Mouse (Mus musculus) ES-E14 (cell line): ENCODE measurements around the gene H2-Q10. TPM values are rescaled to one million over a fixed set of nuclear protein-coding genes. Genes with fewer than 3 reads are reported as not detected.
"Not testable (repeated sequence)": the region's sequence is repeated elsewhere in the genome, so short reads cannot be mapped to it uniquely, and the experiment has no call there.

ENCODE experiments used
- DNase-seq: peaks from one replicate; pipeline ENCODE4 v3.0.0-alpha.2; 2013; ENCODE audit warnings: low read depth, low spot score
- H3K27ac ChIP-seq: 2 replicates; pipeline ENCODE4 v1.5.1; 2012; ENCODE audit warnings: low read depth, mild to moderate bottlenecking, low read length, moderate library complexity, mixed read lengths; ENCODE audit not compliant: poor library complexity, insufficient read depth, severe bottlenecking
- H3K36me3 ChIP-seq: 2 replicates; pipeline ENCODE4 v1.6.1; 2012; ENCODE audit warnings: mild to moderate bottlenecking, low read length, moderate library complexity, mixed read lengths; ENCODE audit not compliant: control insufficient read depth, poor library complexity, insufficient read depth, severe bottlenecking
- H3K4me1 ChIP-seq, 2 experiments: fragments of 150-350 bp in 1 of 2; sonication (generic) in 1 of 2; 2 replicates each; pipeline ENCODE4 v1.6.1; 2012; ENCODE audit warnings: low read length in 2 of 2, mild to moderate bottlenecking in 1 of 2, mixed read lengths in 1 of 2; ENCODE audit not compliant: control insufficient read depth in 2 of 2, insufficient read depth in 2 of 2, poor library complexity in 1 of 2
- H3K4me3 ChIP-seq, 2 experiments: fragments of 150-350 bp in 1 of 2; sonication (generic) in 1 of 2; 2 replicates each; pipeline ENCODE4 v1.5.1; 2012; ENCODE audit warnings: low read length in 2 of 2, low read depth in 1 of 2, mild to moderate bottlenecking in 1 of 2, mixed read lengths in 1 of 2; ENCODE audit not compliant: insufficient read depth in 1 of 2, poor library complexity in 1 of 2, severe bottlenecking in 1 of 2
- H3K9ac ChIP-seq: 2 replicates; pipeline ENCODE4 v1.6.1; 2012; ENCODE audit warnings: low read depth, mild to moderate bottlenecking, low read length, mixed read lengths; ENCODE audit not compliant: poor library complexity, insufficient read depth, severe bottlenecking
- H3K9me3 ChIP-seq: fragments of 150-350 bp; sonication (generic); 2 replicates; pipeline ENCODE4 v1.6.1; 2012; ENCODE audit warnings: low read depth, mild to moderate bottlenecking, low read length; ENCODE audit not compliant: control insufficient read depth, insufficient read depth
- CHD2 ChIP-seq: IDR thresholded peaks from 2 replicates; pipeline ENCODE4 v1.6.1; 2014; ENCODE audit warnings: mild to moderate bottlenecking, low read depth, low read length, inconsistent platforms
- HCFC1 ChIP-seq: IDR thresholded peaks from 2 replicates; pipeline ENCODE4 v1.6.1; 2012; ENCODE audit warnings: low read length, inconsistent platforms, borderline replicate concordance; ENCODE audit not compliant: insufficient read depth
- MAFK ChIP-seq: IDR thresholded peaks from 2 replicates; pipeline ENCODE4 v1.6.1; 2014; ENCODE audit warnings: mild to moderate bottlenecking, low read depth, low read length, inconsistent platforms; ENCODE audit not compliant: insufficient read depth
- ZC3H11A ChIP-seq: IDR thresholded peaks from 2 replicates; pipeline ENCODE4 v1.6.1; 2012; ENCODE audit warnings: low read depth, mild to moderate bottlenecking, inconsistent platforms, low read length, borderline replicate concordance
- ZNF384 ChIP-seq: IDR thresholded peaks from 2 replicates; pipeline ENCODE4 v1.6.1; 2012; ENCODE audit warnings: low read depth, low read length, inconsistent platforms
- in situ Hi-C, 2 experiments: fragments of 600-800 bp; cut with MboI; formaldehyde crosslinking; loops; one replicate each; pipeline ENCODE4 v1.15.1; 2025; ENCODE audit warnings: low sequenced_read_pairs in 2 of 2, inconsistent platforms in 1 of 2; ENCODE audit not compliant: unreplicated experiment in 2 of 2
- total RNA-seq: library from RNA; depleted of rRNA; stranded (reverse); fragments of 300-350 nt; gene quantifications from 2 replicates; pipeline ENCODE4 v1.2.3, GENCODE M21; 2012; rRNA removed

The H2-Q10 gene
- total RNA-seq: 2.1 and 3.1 TPM in 2 replicates

DNA sequence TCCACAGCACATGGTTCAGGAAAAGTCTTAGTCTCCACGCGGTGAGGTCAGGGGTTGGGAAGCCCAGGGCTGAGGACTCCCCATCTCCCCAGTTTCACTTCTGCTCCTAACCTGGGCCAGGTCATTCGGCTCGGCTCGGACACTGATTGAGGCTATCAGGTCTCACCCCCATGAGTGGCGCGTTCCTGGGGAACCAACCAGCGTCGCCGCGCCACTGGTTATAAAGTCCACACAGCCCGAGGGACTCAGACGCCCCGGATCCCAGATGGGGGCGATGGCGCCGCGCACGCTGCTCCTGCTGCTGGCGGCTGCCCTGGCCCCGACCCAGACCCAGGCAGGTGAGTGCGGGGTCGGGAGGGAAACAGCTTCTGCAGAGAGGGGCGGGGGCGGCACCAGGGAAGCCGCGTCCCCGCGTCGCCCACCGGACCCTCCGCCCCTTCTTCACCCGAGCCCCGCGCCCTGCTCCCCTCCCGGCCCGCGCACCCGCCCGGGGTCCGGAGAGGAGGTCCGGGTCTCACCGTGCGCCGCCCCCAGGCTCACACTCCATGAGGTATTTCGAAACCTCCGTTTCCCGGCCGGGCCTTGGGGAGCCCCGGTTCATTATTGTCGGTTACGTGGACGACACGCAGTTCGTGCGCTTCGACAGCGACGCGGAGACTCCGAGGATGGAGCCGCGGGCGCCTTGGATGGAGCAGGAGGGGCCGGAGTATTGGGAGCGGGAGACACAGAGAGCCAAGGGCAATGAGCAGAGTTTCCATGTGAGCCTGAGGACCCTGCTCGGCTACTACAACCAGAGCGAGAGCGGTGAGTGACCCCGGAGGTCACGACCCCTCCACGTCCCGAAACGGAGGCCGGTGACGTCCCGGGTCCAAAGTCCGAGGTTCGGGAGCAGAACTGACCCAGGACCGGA, at the start of gene H2-Q10:
H2-Q10 (plus strand) TSS at position 248 of the 910 bp plus-strand sequence.
- DNase-seq: no peak
- H3K9ac ChIP-seq: peak within 1 kb of the TSS; percentile 50
- H3K4me3 ChIP-seq: peak within 1 kb of the TSS; percentile 59 to 67
- TF ChIP-seq MAFK (no peak), HCFC1 (no peak), ZC3H11A (no peak), ZNF384 (no peak), CHD2 (no peak)
- in situ Hi-C loops: no loop called here
- no peak within 1 kb of the TSS for H3K27ac ChIP-seq
- H3K36me3 ChIP-seq: no peaks in the 10 kb centered on the region
- peaks cover 0 to 2% of the 10 kb centered on the region in 2 experiments; a peak in 1 of 4 replicates for H3K4me1 ChIP-seq
- no peaks in the 10 kb centered on the region for H3K9me3 ChIP-seq

DNA sequence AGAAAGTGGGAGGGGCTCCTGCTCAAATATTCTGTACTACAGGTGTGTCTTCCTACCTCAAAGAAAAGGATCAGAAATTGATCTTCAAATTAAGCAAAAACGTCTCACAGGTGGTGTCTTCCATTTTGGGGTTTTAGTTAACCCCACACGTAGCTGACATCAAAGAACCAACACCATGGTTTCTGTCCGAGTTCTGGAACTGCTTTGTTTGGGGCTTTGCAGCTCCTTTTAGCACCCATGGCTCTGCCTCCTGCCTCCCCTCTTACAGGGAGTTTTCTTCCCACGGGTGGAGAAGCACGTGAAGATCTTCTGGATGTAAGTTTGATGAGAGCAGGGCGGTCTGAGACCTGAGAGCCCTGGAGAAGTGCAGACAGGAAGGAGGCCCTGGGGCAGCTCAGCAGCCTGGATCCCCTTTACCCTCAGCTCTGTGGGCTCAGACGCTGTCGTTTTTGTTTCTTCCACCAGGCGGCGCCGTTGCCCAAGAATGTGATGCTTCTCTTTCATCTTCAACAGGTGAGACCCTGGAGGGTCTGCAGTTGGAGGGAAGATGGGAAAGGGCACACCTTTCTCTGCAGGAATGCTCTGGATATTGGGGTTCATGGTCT, 49.6 kb upstream of the H2-Q10 start:
- DNase-seq: peak; percentile 83
- H3K36me3 ChIP-seq, H3K4me3 ChIP-seq, H3K4me1 ChIP-seq, H3K27ac ChIP-seq, H3K9ac ChIP-seq, in situ Hi-C loops, H3K9me3 ChIP-seq: not testable (repeated sequence)

DNA sequence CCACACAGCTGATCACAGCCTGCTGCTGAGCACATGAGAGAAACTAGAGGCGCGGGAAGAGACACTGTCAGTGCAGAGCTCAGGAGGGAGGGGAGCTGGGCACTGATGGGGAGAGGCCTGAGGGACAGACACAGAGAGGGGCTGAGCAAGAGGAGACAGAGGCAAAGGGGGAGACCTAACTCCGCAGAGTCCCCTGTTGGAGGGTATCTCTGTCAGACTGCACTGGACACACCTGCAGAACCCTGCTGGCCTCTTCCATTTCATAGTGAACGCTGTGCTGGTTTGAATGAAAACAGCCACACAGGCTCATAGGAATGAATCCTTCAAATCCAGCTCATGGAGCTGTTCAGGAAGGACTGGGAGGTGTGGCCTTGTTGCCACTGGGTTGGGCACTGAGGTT, 48.6 kb upstream of the H2-Q10 start:
- H3K4me1 ChIP-seq, H3K27ac ChIP-seq, H3K9ac ChIP-seq, H3K36me3 ChIP-seq, DNase-seq, H3K9me3 ChIP-seq, in situ Hi-C loops, H3K4me3 ChIP-seq: not testable (repeated sequence)

DNA sequence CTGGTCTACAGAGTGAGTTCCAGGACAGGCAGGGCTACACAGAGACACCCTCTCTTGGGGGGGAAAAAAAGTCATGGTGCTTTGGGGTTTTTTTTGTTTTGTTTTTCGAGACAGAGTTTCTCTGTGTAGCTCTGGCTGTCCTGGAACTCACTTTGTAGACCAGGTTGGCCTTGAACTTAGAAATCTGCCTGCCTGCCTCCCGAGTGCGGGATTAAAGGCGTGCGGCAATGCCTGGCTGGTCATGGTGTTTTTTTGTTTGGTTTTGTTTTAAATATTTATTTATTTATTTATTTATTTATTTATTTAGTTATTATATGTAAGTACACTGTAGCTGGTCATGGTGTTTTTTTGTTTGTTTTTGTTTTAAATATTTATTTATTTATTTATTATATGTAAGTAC, 47.5 kb upstream of the H2-Q10 start:
- H3K4me3 ChIP-seq, in situ Hi-C loops, H3K9me3 ChIP-seq, DNase-seq, H3K9ac ChIP-seq, H3K4me1 ChIP-seq, H3K36me3 ChIP-seq, H3K27ac ChIP-seq: not testable (repeated sequence)

DNA sequence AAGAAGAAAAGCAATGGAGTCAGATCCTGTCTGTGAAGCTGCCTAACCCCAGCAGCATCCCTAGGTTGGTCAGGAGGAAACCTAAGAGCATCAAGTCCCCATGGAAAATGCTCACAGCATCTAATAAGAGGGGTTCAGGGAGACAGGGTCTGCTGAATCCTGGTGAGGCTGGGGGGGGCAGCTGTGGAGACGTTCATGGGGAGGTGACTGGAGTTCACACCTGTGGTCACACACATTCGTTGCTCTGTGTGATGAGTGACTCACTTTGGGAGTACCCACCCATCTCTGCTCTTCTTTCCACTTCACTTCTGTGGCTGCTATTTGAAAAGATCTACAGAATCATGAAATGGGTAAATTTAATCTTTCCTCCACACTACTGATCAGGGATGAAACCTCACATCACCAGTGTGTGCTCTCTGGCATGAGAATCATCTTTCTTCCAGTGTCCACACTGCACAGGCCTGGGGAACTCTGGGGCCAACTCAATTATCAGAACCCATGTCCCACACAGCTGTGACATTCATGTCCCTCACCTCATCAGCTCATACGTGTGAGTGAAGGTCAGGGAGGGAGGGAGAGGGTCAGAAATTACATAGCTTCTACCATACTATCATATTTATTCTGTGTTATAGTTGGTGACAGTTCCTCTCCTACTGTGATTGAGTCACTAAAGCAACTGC, 46.6 kb upstream of the H2-Q10 start:
- H3K9ac ChIP-seq, H3K36me3 ChIP-seq, in situ Hi-C loops, DNase-seq, H3K9me3 ChIP-seq, H3K27ac ChIP-seq, H3K4me1 ChIP-seq, H3K4me3 ChIP-seq: not testable (repeated sequence)

DNA sequence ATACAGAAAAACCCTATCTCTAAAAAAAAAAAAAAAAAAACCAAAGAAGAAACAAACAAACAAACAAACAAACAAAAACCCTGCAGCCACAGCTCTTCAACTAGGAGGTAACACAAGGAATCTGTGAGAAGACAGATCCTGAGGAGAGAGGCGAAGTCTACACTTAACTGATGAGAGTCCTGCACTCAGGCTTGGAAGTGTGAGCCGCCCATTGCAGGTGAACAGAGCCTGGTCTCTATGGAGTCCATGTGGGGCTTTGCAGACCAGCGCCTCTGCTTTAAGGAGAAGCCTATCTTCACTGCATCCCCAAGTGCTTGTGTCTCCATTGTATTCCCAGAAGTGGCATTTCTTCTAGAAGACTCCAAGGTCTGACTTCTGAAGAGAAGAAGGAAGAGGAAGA, 45.8 kb upstream of the H2-Q10 start:
- H3K27ac ChIP-seq, H3K4me3 ChIP-seq, DNase-seq, H3K9ac ChIP-seq, H3K4me1 ChIP-seq, H3K9me3 ChIP-seq, in situ Hi-C loops, H3K36me3 ChIP-seq: not testable (repeated sequence)

DNA sequence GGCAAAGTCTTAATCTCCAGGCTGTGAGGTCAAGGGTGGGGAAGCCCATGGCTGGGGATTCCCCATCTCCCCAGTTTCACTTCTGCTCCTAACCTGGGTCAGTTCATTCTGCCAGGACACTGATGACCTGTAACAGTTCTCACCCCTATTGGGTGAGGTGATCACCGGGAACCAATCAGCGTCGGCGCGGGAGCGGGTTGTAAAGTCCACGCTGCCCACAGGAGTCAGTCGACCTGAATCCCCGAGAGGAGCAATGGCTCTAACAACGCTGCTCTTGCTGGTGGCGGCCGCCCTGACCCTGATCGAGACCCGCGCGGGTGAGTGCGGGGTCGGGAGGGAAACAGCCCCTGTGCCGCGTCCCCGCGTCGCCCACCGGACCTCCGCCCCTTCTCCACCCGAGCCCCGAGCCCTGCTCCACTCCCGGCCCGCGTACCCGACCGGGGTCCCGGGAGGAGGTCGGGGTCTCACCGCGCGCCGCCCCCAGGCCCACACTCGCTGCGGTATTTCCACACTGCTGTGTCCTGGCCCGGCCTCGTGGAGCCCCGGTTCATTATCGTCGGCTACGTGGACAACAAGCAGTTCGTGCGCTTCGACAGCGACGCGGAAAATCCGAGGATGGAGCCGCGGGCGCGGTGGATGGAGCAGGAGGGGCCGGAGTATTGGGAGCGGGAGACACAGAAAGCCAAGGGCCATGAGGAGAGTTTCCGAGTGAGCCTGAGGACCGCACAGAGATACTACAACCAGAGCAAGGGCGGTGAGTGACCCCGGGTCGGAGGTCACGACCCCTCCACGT, 45.1 kb upstream of the H2-Q10 start, which contains the start of gene H2-Q6:
H2-Q6 (plus strand) TSS at position 227 of the 793 bp plus-strand sequence.
- H3K4me1 ChIP-seq, in situ Hi-C loops, H3K36me3 ChIP-seq, H3K27ac ChIP-seq, DNase-seq, H3K9me3 ChIP-seq: not testable (repeated sequence)
- Histone ChIP-seq H3K4me3 (peak within 1 kb of the TSS; percentile 62 to 64), H3K9ac (peak within 1 kb of the TSS; percentile 28; the same call in 1 of the 2 replicates)
